Mouse (Mus musculus) thymus, postnatal 36 days (tissue): ENCODE measurements around the gene Gm13285.
"Not testable (repeated sequence)": the region's sequence is repeated elsewhere in the genome, so short reads cannot be mapped to it uniquely, and the experiment has no call there.

Experiments
- DNase-seq, 2 experiments: peaks; one replicate each; pipeline ENCODE4 v3.0.0; 2022; ENCODE audit warnings: mixed read lengths in 2 of 2

The Gm13285 gene

GRCm38 (mm10) chr4:88799365-88799764 lies at the start of gene Gm13285:
Gm13285 (plus strand) TSS chr4:88799665.
- not testable (repeated sequence) for DNase-seq

DNA sequence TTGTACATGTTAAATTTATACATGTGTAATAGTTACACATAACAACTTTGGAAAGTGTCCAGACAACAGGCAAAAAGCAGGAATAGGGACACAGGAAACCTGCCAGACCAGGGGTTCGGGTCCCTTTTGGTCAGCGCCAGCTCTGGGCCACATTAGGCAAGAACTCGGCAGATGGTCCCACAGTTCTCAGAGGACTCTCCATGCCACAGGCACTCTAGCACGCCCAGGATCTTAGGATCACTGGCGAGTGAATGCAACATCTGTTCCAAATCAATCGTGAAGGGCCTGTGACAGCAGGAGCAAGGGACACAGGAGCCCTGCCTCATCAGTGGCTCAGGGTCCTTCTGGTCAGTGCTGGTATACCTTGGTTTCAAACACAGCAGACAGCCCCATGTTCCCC lies 49.5 kb upstream of the Gm13285 start:
- no peak for DNase-seq

DNA sequence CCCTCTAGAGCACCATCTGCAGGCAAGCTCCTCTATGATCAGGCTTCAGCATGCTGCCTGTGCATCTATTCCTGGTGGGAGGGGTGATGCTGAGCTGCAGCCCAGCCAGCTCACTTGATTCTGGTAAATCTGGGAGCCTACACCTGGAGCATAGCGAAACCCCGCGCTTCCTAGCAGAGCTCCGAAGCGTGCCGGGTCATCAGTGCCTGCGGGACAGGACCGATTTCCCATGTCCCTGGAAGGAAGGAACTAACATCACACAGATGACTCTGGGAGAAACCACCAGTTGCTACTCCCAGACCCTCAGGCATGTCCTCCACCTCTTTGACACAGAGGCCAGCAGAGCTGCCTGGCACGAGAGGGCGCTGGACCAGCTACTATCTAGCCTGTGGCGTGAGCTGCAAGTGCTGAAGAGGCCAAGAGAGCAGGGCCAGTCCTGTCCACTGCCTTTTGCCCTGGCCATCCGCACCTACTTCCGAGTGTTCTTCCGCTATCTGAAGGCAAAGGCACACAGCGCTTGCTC lies 44.6 kb upstream of the Gm13285 start, which contains the start of gene Gm13271:
Gene Gm13271 (plus strand): TSS at position 51 of the 523 bp plus-strand sequence.
- peak; percentile 73 to 81 for DNase-seq

DNA sequence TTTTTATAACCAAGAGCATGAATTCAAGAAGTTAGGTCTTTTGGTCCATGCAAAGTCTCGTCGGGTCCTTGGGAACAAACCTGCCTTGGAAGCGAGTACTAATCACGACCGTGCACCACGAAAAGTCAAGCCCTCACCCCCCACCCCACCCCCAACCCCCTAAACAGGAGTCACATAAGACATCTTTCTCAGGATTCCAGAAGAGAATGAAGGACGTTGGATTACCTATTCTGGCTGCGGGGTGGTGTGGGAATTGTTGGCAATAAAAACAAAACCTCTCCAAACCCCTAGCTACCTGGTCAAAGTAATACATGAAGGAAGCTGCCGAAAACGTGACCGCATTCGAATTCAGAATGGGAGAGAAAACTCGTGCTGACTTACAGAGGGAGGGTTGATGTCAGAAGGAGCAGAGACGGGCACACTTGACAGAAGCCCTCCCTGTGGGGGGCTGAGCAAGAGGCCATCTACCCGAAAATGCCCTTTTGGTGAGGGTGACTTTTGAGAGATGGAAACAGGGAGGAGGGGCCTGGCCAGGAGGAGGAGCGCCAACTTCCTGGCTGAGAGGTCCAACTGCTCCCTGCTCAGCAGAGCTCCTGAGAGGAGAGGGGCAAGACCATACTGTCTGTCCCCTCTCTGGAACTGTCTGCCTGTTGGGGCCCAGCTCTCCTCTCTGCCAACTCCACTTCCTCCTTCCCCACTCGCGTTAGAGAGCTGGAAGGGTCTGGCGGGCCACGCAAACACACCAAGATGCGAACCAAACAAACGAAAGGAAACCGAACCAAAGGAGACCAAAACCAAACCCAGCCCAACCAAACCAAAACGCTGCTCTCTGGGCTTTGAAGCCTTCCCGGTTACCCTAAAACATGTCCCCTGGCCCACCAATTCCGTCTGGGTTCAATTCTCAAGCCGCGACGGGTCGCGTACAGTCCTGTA lies 42.6 kb upstream of the Gm13285 start:
- DNase-seq: not testable (repeated sequence)

DNA sequence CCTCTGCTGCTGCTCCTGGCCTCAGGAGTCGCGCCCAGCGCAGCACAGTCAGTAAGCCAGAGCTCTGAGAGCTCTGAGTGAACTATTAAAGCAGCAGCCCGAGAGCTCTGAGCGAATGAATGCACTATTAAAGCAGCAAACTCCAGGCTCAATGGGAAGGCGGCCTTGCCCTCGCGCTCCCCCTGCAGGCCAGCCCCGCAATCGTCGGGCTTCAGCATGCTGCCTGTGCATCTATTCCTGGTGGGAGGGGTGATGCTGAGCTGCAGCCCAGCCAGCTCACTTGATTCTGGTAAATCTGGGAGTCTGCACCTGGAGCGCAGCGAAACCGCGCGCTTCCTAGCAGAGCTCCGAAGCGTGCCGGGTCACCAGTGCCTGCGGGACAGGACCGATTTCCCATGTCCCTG lies 41.8 kb upstream of the Gm13285 start:
- DNase-seq: peak; percentile 89

DNA sequence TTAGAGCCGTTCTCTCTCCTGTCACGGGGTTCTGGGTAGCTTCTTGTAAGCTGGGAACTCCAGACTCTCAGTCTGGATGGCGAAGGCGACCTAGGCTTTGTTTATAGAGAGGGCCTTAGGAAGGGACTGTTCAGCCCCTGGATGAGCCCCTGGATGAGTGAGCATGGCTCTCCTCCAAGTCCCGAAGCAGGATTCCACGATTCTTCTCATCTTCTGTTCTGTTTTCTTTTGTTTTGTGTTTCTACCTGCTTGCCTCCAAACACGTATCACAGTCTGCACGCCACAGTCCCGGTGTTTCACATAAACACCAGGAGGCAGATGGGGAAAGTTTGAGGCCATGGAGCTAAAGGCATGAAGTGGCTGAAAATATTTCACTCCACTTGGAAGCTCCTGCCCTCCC lies 40.7 kb upstream of the Gm13285 start:
- not testable (repeated sequence) for DNase-seq

GRCm38 (mm10) chr4:88759610-88760268 lies 39.7 kb upstream of the Gm13285 start, which contains the start of gene Gm13283:
Gm13283 (plus strand) TSS chr4:88760119.
- DNase-seq: peak in 1 of 2 experiments; percentile 43

GRCm38 (mm10) chr4:88760431-88760830 lies 39.0 kb upstream of the Gm13285 start:
- DNase-seq: peak; percentile 53 to 54

DNA sequence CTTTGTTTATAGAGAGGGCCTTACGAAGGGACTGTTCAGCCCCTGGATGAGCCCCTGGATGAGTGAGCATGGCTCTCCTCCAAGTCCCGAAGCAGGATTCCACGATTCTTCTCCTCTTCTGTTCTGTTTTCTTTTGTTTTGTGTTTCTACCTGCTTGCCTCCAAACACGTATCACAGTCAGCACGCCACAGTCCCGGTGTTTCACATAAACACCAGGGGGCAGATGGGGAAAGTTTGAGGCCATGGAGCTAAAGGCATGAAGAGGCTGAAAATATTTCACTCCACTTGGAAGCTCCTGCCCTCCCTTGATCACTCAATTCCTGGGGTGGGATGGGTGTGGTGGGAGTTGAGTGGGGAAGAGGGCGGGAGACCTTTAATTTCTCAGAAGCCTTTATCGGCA lies 37.7 kb upstream of the Gm13285 start:
- DNase-seq: peak; percentile 88

DNA sequence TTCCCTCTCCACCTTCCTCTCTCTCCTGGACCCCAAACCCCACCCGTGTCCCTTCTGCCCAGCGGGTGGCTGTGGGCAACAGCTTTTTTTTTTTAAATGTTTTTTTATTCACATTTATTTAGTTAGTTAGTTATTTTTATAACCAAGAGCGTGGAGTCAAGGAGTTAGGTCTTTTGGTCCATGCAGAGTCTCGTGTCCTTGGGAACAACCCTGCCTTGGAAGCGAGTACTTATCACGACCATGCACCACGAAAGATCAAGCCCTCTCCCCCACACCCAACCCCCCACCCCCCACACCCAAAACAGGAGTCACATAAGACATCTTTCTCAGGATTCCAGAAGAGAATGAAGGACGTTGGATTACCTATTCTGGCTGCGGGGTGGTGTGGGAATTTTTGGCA lies 37.1 kb upstream of the Gm13285 start:
- peak in 1 of 2 experiments; percentile 16 for DNase-seq

GRCm38 (mm10) chr4:88763384-88764018 lies 36.0 kb upstream of the Gm13285 start:
- peak in 1 of 2 experiments; percentile 33 for DNase-seq

DNA sequence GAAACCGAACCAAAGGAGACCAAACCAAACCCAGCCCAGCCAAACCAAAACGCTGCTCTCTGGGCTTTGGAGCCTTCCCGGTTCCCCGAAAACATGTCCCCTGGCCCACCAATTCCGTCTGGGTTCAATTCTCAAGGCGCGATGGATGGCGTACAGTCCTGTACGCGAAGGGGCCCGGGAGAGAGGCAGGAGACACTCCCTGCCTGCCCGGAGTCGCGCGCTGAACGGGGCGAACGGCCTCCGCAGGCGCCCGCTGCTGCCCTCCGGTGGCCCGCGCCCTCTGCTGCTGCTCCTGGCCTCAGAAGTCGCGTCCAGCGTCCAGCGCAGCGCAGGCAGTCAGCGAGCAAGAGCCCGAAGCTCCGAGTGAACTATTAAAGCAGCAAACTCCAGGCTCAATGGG lies 25.9 kb upstream of the Gm13285 start, which contains the start of gene Gm13290:
Gene Gm13290 (plus strand): TSS at position 301 of the 400 bp plus-strand sequence.
- DNase-seq: not testable (repeated sequence)

DNA sequence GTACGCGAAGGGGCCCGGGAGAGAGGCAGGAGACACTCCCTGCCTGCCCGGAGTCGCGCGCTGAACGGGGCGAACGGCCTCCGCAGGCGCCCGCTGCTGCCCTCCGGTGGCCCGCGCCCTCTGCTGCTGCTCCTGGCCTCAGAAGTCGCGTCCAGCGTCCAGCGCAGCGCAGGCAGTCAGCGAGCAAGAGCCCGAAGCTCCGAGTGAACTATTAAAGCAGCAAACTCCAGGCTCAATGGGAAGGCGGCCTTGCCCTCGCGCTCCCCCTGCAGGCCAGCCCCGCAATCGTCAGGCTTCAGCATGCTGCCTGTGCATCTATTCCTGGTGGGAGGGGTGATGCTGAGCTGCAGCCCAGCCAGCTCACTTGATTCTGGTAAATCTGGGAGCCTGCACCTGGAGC lies 22.8 kb upstream of the Gm13285 start, which contains the start of gene Gm13289:
Gene Gm13289 (plus strand): TSS at position 301 of the 400 bp plus-strand sequence.
- DNase-seq: not testable (repeated sequence)

GRCm38 (mm10) chr4:88779550-88779949 lies 19.9 kb upstream of the Gm13285 start, which contains the start of gene Gm13272:
Gm13272 (plus strand) TSS chr4:88779850.
- not testable (repeated sequence) for DNase-seq

- peak in 1 of 2 experiments; percentile 23 for DNase-seq
Measured at GRCm38 (mm10) chr4:88780320-88780719, 19.1 kb upstream of the Gm13285 start.

DNA sequence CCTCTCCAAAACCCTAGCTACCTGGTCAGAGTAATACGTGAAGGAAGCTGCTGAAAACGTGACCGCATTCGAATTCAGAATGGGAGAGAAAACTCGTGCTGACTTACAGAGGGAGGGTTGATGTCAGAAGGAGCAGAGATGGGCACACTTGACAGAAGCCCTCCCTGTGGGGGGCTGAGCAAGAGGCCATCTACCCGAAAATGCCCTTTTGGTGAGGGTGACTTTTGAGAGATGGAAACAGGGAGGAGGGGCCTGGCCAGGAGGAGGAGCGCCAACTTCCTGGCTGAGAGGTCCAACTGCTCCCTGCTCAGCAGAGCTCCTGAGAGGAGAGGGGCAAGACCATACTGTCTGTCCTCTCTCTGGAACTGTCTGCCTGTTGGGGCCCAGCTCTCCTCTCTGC lies 17.6 kb upstream of the Gm13285 start, which contains the start of gene Ifnz:
Gene Ifnz (plus strand): TSS at position 301 of the 400 bp plus-strand sequence.
- not testable (repeated sequence) for DNase-seq

GRCm38 (mm10) chr4:88782335-88782734 lies 17.1 kb upstream of the Gm13285 start:
- DNase-seq: not testable (repeated sequence)

- DNase-seq: not testable (repeated sequence)
Measured at GRCm38 (mm10) chr4:88785409-88785808, 14.1 kb upstream of the Gm13285 start, which contains the start of gene Gm13276. Gm13276 (plus strand) TSS chr4:88785709.

DNA sequence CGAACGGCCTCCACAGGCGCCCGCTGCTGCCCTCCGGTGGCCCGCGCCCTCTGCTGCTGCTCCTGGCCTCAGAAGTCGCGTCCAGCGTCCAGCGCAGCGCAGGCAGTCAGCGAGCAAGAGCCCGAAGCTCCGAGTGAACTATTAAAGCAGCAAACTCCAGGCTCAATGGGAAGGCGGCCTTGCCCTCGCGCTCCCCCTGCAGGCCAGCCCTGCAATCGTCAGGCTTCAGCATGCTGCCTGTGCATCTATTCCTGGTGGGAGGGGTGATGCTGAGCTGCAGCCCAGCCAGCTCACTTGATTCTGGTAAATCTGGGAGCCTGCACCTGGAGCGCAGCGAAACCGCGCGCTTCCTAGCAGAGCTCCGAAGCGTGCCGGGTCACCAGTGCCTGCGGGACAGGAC lies 11.1 kb upstream of the Gm13285 start, which contains the start of gene Gm13277:
Gene Gm13277 (plus strand): TSS at position 231 of the 400 bp plus-strand sequence.
- peak; percentile 67 to 75 for DNase-seq

GRCm38 (mm10) chr4:88791250-88791649 lies 8.2 kb upstream of the Gm13285 start, which contains the start of gene Gm13278:
Gm13278 (plus strand) TSS chr4:88791550.
- not testable (repeated sequence) for DNase-seq

DNA sequence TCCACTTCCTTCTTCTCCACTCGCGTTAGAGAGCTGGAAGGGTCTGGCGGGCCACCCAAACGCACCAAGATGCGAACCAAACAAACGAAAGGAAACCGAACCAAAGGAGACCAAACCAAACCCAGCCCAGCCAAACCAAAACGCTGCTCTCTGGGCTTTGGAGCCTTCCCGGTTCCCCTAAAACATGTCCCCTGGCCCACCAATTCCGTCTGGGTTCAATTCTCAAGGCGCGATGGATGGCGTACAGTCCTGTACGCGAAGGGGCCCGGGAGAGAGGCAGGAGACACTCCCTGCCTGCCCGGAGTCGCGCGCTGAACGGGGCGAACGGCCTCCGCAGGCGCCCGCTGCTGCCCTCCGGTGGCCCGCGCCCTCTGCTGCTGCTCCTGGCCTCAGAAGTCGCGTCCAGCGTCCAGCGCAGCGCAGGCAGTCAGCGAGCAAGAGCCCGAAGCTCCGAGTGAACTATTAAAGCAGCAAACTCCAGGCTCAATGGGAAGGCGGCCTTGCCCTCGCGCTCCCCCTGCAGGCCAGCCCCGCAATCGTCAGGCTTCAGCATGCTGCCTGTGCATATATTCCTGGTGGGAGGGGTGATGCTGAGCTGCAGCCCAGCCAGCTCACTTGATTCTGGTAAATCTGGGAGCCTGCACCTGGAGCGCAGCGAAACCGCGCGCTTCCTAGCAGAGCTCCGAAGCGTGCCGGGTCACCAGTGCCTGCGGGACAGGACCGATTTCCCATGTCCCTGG lies 5.4 kb upstream of the Gm13285 start, which contains the start of gene Gm13275:
Gene Gm13275 (plus strand): TSS at position 552 of the 740 bp plus-strand sequence.
- peak; percentile 74 to 82 for DNase-seq
